Mouse (Mus musculus): ENCODE results near the gene Npr3.
"Not testable (repeated sequence)": the region's sequence is repeated elsewhere in the genome, so short reads cannot be mapped to it uniquely, and the experiment has no call there.

Npr3 gene

GRCm38 (mm10) chr15:11860259-11860658 is 46.8 kb downstream of the Npr3 start:
- DNase-seq (ENCODE audit: low read depth, low spot score) = no peak
- Histone ChIP-seq H3K36me3 (ENCODE audit: control insufficient read depth, insufficient read depth, low read length, poor library complexity, severe bottlenecking) (no peaks in the 10 kb centered on the region), H3K27me3 (ENCODE audit: control insufficient read depth, insufficient read depth, low read length, poor library complexity, severe bottlenecking) (no peaks in the 10 kb centered on the region; the same call in 1 of the 2 replicates)

DNA sequence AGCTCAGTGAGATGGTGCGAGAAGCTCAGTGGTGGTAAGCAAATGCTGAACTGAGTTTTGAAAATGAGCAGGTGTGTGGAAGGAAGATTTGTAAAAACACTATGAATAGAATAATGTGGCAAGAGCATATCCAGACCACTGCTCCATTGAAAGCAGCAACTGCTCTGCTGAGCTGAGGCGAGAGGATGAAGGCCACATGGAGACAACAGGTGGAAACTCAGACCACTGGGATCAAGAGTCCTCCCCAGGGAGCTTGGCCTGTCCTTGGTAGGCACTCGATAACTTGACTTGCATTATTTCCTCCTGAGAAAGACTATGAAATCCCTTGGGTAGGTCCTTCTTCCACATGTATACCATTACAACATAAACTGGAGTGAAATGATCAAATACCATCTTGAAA is 47.3 kb downstream of the Npr3 start:
- Histone ChIP-seq H3K36me3 (ENCODE audit: control insufficient read depth, insufficient read depth, low read length, poor library complexity, severe bottlenecking) (no peaks in the 10 kb centered on the region), H3K27me3 (ENCODE audit: control insufficient read depth, insufficient read depth, low read length, poor library complexity, severe bottlenecking) (no peaks in the 10 kb centered on the region; the same call in 1 of the 2 replicates)
- DNase-seq (ENCODE audit: low read depth, low spot score) = no peak

GRCm38 (mm10) chr15:11858411-11858810 is 48.7 kb downstream of the Npr3 start:
- H3K27me3 ChIP-seq (ENCODE audit: control insufficient read depth, insufficient read depth, low read length, poor library complexity, severe bottlenecking) = no peaks in the 10 kb centered on the region
- no peaks in the 10 kb centered on the region for H3K36me3 ChIP-seq (ENCODE audit: control insufficient read depth, insufficient read depth, low read length, poor library complexity, severe bottlenecking)
- DNase-seq (ENCODE audit: low read depth, low spot score) = no peak

DNA sequence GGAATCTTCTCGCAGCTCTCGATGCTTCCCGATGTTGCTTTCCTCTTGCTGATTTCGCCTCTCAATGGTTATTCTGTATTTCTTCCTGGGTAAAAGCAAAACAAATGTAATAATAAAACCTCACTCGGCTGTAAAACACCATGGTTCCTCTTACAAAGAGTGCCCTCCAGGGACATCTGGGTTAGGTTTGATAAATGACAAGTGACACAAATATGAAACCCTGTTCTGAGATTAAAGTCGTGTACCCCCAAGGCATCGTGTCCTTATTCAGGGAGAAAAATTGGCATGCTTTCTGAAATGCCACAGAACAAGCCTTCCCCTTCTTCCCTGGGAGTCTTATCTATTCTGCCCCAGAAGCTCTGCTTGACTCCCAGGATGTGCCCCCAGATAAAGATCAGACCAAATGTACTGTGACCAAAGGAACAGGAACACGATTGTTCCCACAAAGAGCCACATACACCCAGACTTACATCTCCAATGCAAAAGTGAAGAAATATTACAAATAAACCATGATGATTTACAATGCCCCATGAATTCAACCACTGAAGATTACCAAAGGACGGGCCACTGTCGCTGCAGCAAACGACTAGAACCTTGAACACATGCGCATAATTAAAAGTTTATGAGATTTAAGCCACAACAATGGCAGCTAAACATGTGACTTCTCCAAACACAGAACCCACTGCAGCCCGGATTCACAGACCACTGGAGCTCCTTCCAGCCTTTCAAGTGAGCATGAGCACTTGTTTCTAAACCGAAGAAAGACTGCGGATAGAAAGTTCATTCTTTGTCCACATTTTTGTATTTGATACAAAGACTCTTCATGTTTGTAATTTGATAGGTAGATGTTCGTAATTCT is 61.7 kb downstream of the Npr3 start:
- H3K36me3 ChIP-seq (ENCODE audit: control insufficient read depth, insufficient read depth, low read length, poor library complexity, severe bottlenecking) = no peaks in the 10 kb centered on the region
- H3K27me3 ChIP-seq (ENCODE audit: control insufficient read depth, insufficient read depth, low read length, poor library complexity, severe bottlenecking) = no peaks in the 10 kb centered on the region
- DNase-seq (ENCODE audit: low read depth, low spot score) = no peak

- Histone ChIP-seq H3K36me3 (ENCODE audit: control insufficient read depth, insufficient read depth, low read length, poor library complexity, severe bottlenecking) (no peaks in the 10 kb centered on the region), H3K27me3 (ENCODE audit: control insufficient read depth, insufficient read depth, low read length, poor library complexity, severe bottlenecking) (no peaks in the 10 kb centered on the region)
- no peak for DNase-seq (ENCODE audit: low read depth, low spot score)
Measured at GRCm38 (mm10) chr15:11844115-11844514, 63.0 kb downstream of the Npr3 start.

GRCm38 (mm10) chr15:11841828-11842227 is 65.3 kb downstream of the Npr3 start:
- Histone ChIP-seq H3K36me3 (ENCODE audit: control insufficient read depth, insufficient read depth, low read length, poor library complexity, severe bottlenecking) (no peaks in the 10 kb centered on the region), H3K27me3 (ENCODE audit: control insufficient read depth, insufficient read depth, low read length, poor library complexity, severe bottlenecking) (no peaks in the 10 kb centered on the region)
- DNase-seq (ENCODE audit: low read depth, low spot score) = no peak

GRCm38 (mm10) chr15:11835913-11836312 is 71.2 kb downstream of the Npr3 start:
- Histone ChIP-seq H3K27me3 (ENCODE audit: control insufficient read depth, insufficient read depth, low read length, poor library complexity, severe bottlenecking) (no peaks in the 10 kb centered on the region), H3K36me3 (ENCODE audit: control insufficient read depth, insufficient read depth, low read length, poor library complexity, severe bottlenecking) (no peaks in the 10 kb centered on the region)
- no peak for DNase-seq (ENCODE audit: low read depth, low spot score)

- H3K27me3 ChIP-seq (ENCODE audit: control insufficient read depth, insufficient read depth, low read length, poor library complexity, severe bottlenecking); H3K36me3 ChIP-seq (ENCODE audit: control insufficient read depth, insufficient read depth, low read length, poor library complexity, severe bottlenecking); DNase-seq (ENCODE audit: low read depth, low spot score): not testable (repeated sequence)
Measured at GRCm38 (mm10) chr15:11822347-11822746, 84.7 kb downstream of the Npr3 start.

- Histone ChIP-seq H3K36me3 (ENCODE audit: control insufficient read depth, insufficient read depth, low read length, poor library complexity, severe bottlenecking) (no peaks in the 10 kb centered on the region), H3K27me3 (ENCODE audit: control insufficient read depth, insufficient read depth, low read length, poor library complexity, severe bottlenecking) (no peaks in the 10 kb centered on the region)
- DNase-seq (ENCODE audit: low read depth, low spot score) = no peak
Measured at GRCm38 (mm10) chr15:11815551-11815950, 91.5 kb downstream of the Npr3 start.

DNA sequence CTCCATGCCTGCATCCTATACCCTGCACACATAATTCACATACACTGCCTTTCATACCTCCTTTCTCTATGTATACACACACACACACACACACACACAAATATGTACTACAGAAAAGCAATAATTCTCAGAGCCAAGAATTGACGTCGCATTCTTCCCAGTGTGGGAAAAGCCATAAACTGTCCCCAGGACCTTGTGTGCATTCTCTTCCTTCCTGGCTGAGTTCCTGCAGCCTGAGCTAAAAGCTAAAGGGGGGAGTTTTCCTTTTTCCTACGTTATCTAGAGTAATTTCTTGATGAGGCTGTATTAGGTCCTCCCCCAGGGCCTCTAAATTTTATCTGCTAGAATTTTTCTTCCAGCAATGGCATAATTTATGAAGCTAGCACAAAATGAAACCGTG is 103.5 kb downstream of the Npr3 start:
- no peaks in the 10 kb centered on the region for H3K27me3 ChIP-seq (ENCODE audit: control insufficient read depth, insufficient read depth, low read length, poor library complexity, severe bottlenecking)
- no peaks in the 10 kb centered on the region for H3K36me3 ChIP-seq (ENCODE audit: control insufficient read depth, insufficient read depth, low read length, poor library complexity, severe bottlenecking)
- DNase-seq (ENCODE audit: low read depth, low spot score) = no peak

DNA sequence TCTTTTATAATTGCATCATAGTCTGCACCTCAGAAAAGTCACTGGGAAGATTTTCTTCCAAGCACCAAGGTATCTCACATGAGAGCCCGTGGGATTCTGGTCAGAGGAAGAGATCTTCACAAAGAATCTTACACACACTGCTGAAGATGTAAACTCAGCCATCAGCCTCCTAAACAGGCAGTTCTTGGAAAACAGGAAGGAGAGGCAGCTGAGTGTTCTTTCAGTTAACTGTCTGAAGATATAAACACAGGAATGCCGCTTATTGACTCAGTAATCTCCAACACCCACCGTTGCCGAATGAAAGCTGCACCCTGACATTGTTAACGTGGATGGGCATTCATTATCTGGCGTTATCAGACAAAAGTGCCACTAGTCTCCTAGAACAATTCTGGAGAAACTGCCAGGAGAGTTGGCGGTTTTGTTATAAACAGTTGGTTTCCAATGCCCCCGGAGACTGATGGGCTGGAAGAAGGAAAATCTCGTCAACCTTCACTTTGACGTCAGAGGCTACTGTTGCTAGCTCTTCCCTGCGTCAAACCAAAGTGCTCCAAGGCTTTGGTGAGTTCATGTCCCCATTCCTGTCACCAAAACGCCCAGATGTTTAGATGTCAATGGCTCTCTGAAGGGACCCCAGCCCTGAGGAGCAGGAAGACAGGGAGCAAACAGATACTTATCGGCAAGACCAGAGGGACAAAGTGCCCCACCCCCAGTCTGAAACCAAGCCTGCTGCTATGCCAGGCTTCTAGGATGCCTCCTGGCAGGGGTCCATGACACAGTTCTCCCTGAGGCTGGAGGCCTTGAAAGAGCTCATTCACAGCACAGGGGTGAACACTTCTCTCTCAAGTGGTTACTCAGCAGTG is 105.0 kb downstream of the Npr3 start:
- Histone ChIP-seq H3K36me3 (ENCODE audit: control insufficient read depth, insufficient read depth, low read length, poor library complexity, severe bottlenecking) (no peaks in the 10 kb centered on the region), H3K27me3 (ENCODE audit: control insufficient read depth, insufficient read depth, low read length, poor library complexity, severe bottlenecking) (no peaks in the 10 kb centered on the region)
- DNase-seq (ENCODE audit: low read depth, low spot score) = no peak

DNA sequence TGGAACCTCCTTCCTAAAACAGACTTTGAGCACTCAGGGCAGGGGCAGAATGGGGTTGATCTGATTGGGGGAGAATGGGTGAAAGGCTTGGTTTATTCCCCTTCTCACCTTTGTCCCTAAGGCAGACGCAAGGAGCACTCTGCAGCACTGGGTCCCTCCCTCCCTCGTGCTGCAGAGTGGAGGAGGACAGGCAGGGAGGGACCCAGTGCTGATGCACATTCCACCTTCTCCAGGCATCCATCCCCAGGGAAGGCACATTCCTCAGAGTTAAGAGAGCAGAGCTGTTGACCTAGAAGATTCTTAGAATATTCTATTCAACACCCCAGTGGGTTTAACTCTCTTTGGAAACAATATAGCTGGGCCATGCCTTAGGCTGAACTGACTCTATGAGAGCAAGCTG is 112.5 kb downstream of the Npr3 start:
- no peak for DNase-seq (ENCODE audit: low read depth, low spot score)
- H3K36me3 ChIP-seq (ENCODE audit: control insufficient read depth, insufficient read depth, low read length, poor library complexity, severe bottlenecking) = no peaks in the 10 kb centered on the region
- no peaks in the 10 kb centered on the region for H3K27me3 ChIP-seq (ENCODE audit: control insufficient read depth, insufficient read depth, low read length, poor library complexity, severe bottlenecking)
